Mouse (Mus musculus) limb, embryonic 10.5 days (tissue): ENCODE results near the gene Eps15l1. TPM values are rescaled to one million over a fixed set of nuclear protein-coding genes. Genes with fewer than 3 reads are reported as not detected.
A peak's percentile ranks its signal among the peaks of the same experiment; 100 is the strongest.

Experiments used
- DNase-seq: peaks from one replicate; pipeline ENCODE4 v3.0.0-alpha.2; 2017; ENCODE audit warnings: low spot score
- H3K27ac ChIP-seq: fragments of 300-500 bp; sonication (generic); 2 replicates; pipeline ENCODE4 v1.5.1; 2016; ENCODE audit warnings: mild to moderate bottlenecking
- H3K27me3 ChIP-seq: fragments of 300-500 bp; sonication (generic); 2 replicates; pipeline ENCODE4 v1.6.1; 2016; ENCODE audit warnings: low read depth, mild to moderate bottlenecking; ENCODE audit not compliant: poor library complexity, severe bottlenecking
- H3K36me3 ChIP-seq: fragments of 300-500 bp; sonication (generic); 2 replicates; pipeline ENCODE4 v1.6.1; 2016; ENCODE audit warnings: mild to moderate bottlenecking, moderate library complexity
- H3K4me1 ChIP-seq: fragments of 300-500 bp; sonication (generic); 2 replicates; pipeline ENCODE4 v1.6.1; 2016
- H3K4me3 ChIP-seq: fragments of 300-500 bp; sonication (generic); 2 replicates; pipeline ENCODE4 v1.5.1; 2016; ENCODE audit warnings: mild to moderate bottlenecking, moderate library complexity
- H3K9me3 ChIP-seq: fragments of 300-500 bp; sonication (generic); replicated peaks from 2 replicates; pipeline ENCODE4 v1.6.1; 2016; ENCODE audit warnings: mild to moderate bottlenecking
- WGBS: fragments of 180-500 bp; shearing (Covaris S2); methylation state at CpG from one replicate; pipeline ENCODE4 v1.1.7; 2016; 5-methylcytosine and 5-hydroxymethylcytosine counted together
- polyA plus RNA-seq: library from polyadenylated mRNA; unstranded; fragments of >200 nt; fragmentation: Nextera tagmentation; extraction: Ambion mirVana; gene quantifications from 2 replicates; pipeline ENCODE4 v1.2.1, GENCODE M21; 2016

Eps15l1 gene
- 75.3 and 85.1 TPM in 2 replicates for polyA plus RNA-seq

GRCm38 (mm10) chr8:72421362-72422335, at the start of gene Eps15l1:
Gene Eps15l1, minus strand, starts transcription at chr8:72421460.
- peaks cover 31% of the 10 kb centered on the region for H3K4me1 ChIP-seq
- H3K4me3 ChIP-seq: peak within 1 kb of the TSS; percentile 97
- WGBS: under 1% methylated on average over 48 of the region's 48 CpGs
- peaks cover 24% of the 10 kb centered on the region for H3K36me3 ChIP-seq
- peak; percentile 99 for DNase-seq
- no peaks in the 10 kb centered on the region for H3K27me3 ChIP-seq
- peak within 1 kb of the TSS; percentile 94 for H3K27ac ChIP-seq
- no peaks in the 10 kb centered on the region for H3K9me3 ChIP-seq

DNA sequence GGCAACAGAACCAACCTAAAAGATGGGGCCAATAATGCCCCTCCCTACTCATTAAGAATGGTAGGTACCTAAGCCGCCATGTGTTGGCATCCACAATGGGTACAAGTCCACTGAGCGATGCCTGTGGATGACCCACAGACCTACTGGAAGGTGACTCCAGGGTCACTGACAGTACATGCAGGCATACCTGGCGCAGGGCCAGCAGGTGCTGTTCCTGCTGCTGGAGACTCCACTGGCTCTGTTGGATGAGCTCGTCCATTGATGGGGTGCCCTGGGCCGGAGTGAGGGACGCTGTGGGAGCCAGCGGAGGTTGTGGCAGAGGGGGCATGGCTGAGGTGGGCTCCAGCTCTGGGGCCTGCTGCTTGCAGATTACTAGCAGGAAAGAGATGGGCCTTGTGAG, 49.4 kb upstream of the Eps15l1 start:
- Histone ChIP-seq H3K9me3 (no peaks in the 10 kb centered on the region), H3K27me3 (no peaks in the 10 kb centered on the region), H3K36me3 (peaks cover 79% of the 10 kb centered on the region), H3K4me1 (peaks cover 7% of the 10 kb centered on the region), H3K27ac (no peak overlapping the region), H3K4me3 (no peak overlapping the region)
- 97% methylated on average over 7 of the region's 7 CpGs for WGBS
- DNase-seq: no peak

DNA sequence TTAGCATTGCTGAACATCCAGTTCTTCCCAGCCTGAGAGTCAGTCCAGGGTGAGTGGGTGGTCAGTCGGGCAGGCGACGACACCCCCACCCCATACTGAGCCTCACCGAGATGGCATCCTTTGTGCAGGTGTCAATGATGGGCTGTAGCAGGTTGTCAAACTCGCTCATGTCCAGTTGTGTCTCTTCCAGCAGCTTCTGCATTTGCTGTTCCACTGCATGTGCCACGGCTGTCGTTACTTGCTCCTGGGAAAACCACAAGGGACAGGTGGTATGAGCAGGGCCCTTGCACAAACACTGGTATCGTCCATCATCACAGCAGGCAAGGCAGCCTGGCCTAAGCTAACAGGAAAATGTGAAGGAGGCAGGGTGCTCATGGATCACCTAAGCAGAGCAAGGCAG, 48.7 kb upstream of the Eps15l1 start:
- no peak overlapping the region for H3K27ac ChIP-seq
- no peak overlapping the region for H3K4me3 ChIP-seq
- no peaks in the 10 kb centered on the region for H3K9me3 ChIP-seq
- no peak for DNase-seq
- 96% methylated on average over 8 of the region's 8 CpGs for WGBS
- H3K36me3 ChIP-seq: peaks cover 86% of the 10 kb centered on the region
- H3K27me3 ChIP-seq: no peaks in the 10 kb centered on the region
- H3K4me1 ChIP-seq: peaks cover 6% of the 10 kb centered on the region; the same call in 1 of the 2 replicates

- H3K4me3 ChIP-seq: no peak overlapping the region
- no peak overlapping the region for H3K27ac ChIP-seq
- peaks cover 93% of the 10 kb centered on the region for H3K36me3 ChIP-seq
- 90% methylated on average over 2 of the region's 2 CpGs for WGBS
- no peaks in the 10 kb centered on the region for H3K9me3 ChIP-seq
- no peaks in the 10 kb centered on the region for H3K27me3 ChIP-seq
- no peak for DNase-seq
- H3K4me1 ChIP-seq: peaks cover 6% of the 10 kb centered on the region; the same call in 1 of the 2 replicates
These were observed 48.0 kb upstream of the Eps15l1 start for GRCm38 (mm10) chr8:72469243-72469642.

DNA sequence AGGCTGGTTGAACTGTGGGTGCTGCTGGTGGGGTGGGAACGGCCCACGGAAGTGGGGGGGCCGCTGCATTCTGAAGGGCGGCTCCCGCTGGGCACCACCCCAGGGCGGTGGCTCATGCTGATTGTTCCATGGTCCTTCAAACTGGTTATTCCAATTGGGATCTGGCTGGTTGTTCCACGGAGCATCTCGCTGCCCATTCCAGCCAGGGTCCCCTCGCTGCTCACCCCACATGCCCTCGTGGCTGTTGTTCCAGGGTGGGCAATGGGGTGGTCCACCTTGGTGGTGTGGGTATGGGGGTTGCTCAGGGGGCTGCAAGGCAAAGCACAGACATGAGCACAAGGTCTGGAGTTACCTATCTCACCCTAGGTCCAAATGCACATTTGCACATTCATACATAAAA, 43.0 kb upstream of the Eps15l1 start:
- Histone ChIP-seq H3K27me3 (no peaks in the 10 kb centered on the region), H3K36me3 (peaks cover 100% of the 10 kb centered on the region), H3K27ac (no peak overlapping the region), H3K4me1 (no peaks in the 10 kb centered on the region), H3K4me3 (no peak overlapping the region), H3K9me3 (no peaks in the 10 kb centered on the region)
- 96% methylated on average over 10 of the region's 10 CpGs for WGBS
- no peak for DNase-seq

DNA sequence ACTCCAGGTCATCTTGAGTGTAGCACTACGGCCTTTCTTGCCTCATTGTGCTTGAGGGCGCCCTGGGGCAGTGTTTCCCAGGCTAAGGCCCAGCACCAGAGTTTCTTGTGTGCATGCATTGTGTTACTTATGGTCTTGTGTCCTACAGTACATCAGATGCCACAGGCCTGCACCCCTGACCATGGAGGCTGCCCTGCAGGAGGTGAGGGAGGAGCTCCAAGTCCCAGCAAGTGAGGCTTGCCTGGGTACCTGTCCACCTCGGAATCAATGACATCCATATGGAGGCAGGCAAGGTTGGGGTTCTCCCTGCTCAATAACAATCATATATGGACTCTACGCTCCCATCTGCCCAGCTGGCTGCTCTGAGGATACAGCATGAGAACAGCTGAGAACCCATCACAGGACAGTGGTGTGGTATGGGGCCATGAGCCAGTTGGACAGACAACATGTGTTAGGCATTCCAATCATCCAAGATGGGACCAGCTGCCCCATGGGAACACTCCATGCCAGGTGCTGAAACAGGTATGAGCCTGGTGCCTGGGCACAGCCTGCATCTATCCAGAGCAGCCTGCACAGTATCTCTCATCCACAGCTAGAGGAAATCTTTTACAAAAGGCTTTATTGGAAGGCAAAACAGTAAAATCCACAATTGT, 38.7 kb upstream of the Eps15l1 start:
- DNase-seq: no peak
- WGBS: 92% methylated on average over 4 of the region's 4 CpGs
- H3K27ac ChIP-seq: no peak overlapping the region
- H3K36me3 ChIP-seq: peaks cover 89% of the 10 kb centered on the region
- H3K27me3 ChIP-seq: no peaks in the 10 kb centered on the region
- H3K9me3 ChIP-seq: no peaks in the 10 kb centered on the region
- no peaks in the 10 kb centered on the region for H3K4me1 ChIP-seq
- no peak overlapping the region for H3K4me3 ChIP-seq

DNA sequence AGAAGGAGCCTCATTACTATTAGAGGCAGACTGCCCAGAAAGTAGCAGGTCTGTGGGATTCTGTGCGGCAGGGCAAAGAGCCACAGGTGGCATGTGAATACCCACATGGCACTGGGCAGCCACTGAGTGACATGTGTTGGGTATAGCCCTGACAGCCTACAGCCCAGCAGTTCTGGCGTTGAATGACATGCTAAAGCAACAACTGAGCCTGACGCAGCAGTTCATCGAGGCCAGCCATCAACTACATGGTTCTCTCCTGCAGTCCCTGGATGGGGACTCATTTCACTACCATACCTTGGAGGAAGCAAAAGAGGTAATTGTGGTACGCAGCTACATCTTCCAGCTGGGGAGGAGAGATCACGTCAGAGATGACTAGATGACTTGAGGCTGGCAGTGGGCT, 37.2 kb upstream of the Eps15l1 start:
- DNase-seq: no peak
- no peak overlapping the region for H3K4me3 ChIP-seq
- H3K4me1 ChIP-seq: no peaks in the 10 kb centered on the region
- H3K27ac ChIP-seq: no peak overlapping the region
- 0 out of 2 replicates have a peak, but pooled peaks cover 2% of the 10 kb centered on the region for H3K9me3 ChIP-seq
- peaks cover 89% of the 10 kb centered on the region for H3K36me3 ChIP-seq
- WGBS: 88% methylated on average over 6 of the region's 6 CpGs
- H3K27me3 ChIP-seq: no peaks in the 10 kb centered on the region

DNA sequence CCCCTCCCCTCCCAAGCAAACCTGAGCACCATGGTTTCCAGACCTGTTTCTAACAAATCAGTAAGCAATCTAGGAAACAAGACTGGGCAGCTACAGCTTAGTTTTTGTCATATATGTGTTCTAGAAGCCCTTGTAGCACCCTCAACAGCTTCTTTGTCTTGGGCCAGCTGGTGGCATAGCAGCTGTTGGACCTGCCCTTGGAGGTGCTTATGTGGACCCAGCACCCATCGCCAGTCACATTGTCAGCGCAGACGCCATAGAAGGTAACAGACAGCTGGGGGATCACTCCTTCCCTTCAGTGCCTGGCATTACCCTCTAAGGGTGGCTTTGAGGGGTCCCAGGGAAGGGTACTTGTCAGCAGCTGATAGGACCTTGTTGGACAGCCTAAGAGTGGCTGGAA, 36.5 kb upstream of the Eps15l1 start:
- no peaks in the 10 kb centered on the region for H3K4me1 ChIP-seq
- 0 out of 2 replicates have a peak, but pooled peaks cover 2% of the 10 kb centered on the region for H3K9me3 ChIP-seq
- peaks cover 89% of the 10 kb centered on the region for H3K36me3 ChIP-seq
- 98% methylated on average over 3 of the region's 3 CpGs for WGBS
- H3K27ac ChIP-seq: no peak overlapping the region
- no peaks in the 10 kb centered on the region for H3K27me3 ChIP-seq
- DNase-seq: no peak
- no peak overlapping the region for H3K4me3 ChIP-seq

- DNase-seq: no peak
These were observed 34.1 kb upstream of the Eps15l1 start for GRCm38 (mm10) chr8:72455317-72455716.

GRCm38 (mm10) chr8:72453904-72454303, 32.6 kb upstream of the Eps15l1 start:
- no peak overlapping the region for H3K27ac ChIP-seq
- H3K4me1 ChIP-seq: no peaks in the 10 kb centered on the region
- H3K4me3 ChIP-seq: no peak overlapping the region
- 0 out of 2 replicates have a peak, but pooled peaks cover 2% of the 10 kb centered on the region for H3K9me3 ChIP-seq
- H3K36me3 ChIP-seq: peaks cover 86% of the 10 kb centered on the region
- WGBS: 95% methylated on average over 2 of the region's 2 CpGs
- no peaks in the 10 kb centered on the region for H3K27me3 ChIP-seq
- DNase-seq: no peak

More at GRCm38 (mm10) chr8:72455317-72455716, 34.1 kb upstream of the Eps15l1 start:
- 0 out of 2 replicates have a peak, but pooled peaks cover 2% of the 10 kb centered on the region for H3K9me3 ChIP-seq
- H3K36me3 ChIP-seq: peaks cover 86% of the 10 kb centered on the region
- no peak overlapping the region for H3K27ac ChIP-seq
- H3K4me3 ChIP-seq: no peak overlapping the region
- H3K27me3 ChIP-seq: no peaks in the 10 kb centered on the region
- no peaks in the 10 kb centered on the region for H3K4me1 ChIP-seq
- WGBS: 92% methylated on average over 4 of the region's 4 CpGs

DNA sequence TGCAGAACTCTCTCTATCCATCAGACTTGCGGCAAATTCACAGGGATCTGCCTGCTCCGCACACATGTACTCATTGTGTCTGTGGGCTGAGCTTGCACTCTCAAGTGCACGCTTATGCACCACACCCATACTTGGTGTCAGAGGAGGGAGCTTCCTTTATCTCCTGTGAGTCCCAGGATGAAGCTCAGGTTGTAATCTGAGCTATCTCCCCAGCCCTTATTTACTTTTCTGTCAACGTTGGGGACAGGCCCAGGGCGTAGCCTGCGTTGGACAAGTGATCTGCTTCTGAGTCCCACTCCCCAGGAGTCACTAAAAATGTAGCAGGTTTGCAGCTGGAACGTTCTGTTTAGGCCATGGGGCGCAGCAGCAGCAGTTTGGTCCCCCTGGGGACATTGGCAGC, 30.3 kb upstream of the Eps15l1 start:
- Histone ChIP-seq H3K27me3 (no peaks in the 10 kb centered on the region), H3K4me1 (no peaks in the 10 kb centered on the region), H3K27ac (no peak overlapping the region), H3K9me3 (0 out of 2 replicates have a peak, but pooled peaks cover 2% of the 10 kb centered on the region), H3K4me3 (no peak overlapping the region), H3K36me3 (peaks cover 85% of the 10 kb centered on the region)
- no peak for DNase-seq
- 87% methylated on average over 8 of the region's 8 CpGs for WGBS

GRCm38 (mm10) chr8:72445071-72445470, 23.8 kb upstream of the Eps15l1 start:
- H3K4me3 ChIP-seq: no peak overlapping the region
- no peaks in the 10 kb centered on the region for H3K27me3 ChIP-seq
- H3K4me1 ChIP-seq: peaks cover 7% of the 10 kb centered on the region
- DNase-seq: no peak
- H3K9me3 ChIP-seq: no peaks in the 10 kb centered on the region
- 93% methylated on average over 6 of the region's 6 CpGs for WGBS
- peaks cover 35% of the 10 kb centered on the region for H3K36me3 ChIP-seq
- no peak overlapping the region for H3K27ac ChIP-seq

GRCm38 (mm10) chr8:72443994-72444350, 22.7 kb upstream of the Eps15l1 start:
- DNase-seq: no peak
- Histone ChIP-seq H3K27me3 (no peaks in the 10 kb centered on the region), H3K4me3 (peak overlapping the region; percentile 51), H3K9me3 (no peaks in the 10 kb centered on the region), H3K4me1 (peaks cover 7% of the 10 kb centered on the region), H3K27ac (peak overlapping the region; percentile 83), H3K36me3 (peaks cover 24% of the 10 kb centered on the region)
- whole genome bisulfite sequencing: 49% methylated on average over 6 of the region's 6 CpGs
